Mouse (Mus musculus) E14TG2a.4 (cell line): ENCODE measurements at regions not wholly inside any gene's neighbourhood (a gene's known extent, or its start where the extent isn't known, plus 50 kb on each side); places are given as distances from the start of the nearest gene placed in this dataset.

Experiments
- CTCF ChIP-seq: conservative IDR thresholded peaks from 2 replicates; pipeline ENCODE4 v1.5.1; 2014; ENCODE audit warnings: low read length
- NANOG ChIP-seq: IDR thresholded peaks from 2 replicates; pipeline ENCODE4 v1.6.1; 2014; ENCODE audit warnings: borderline replicate concordance, low read length, mixed read lengths

DNA sequence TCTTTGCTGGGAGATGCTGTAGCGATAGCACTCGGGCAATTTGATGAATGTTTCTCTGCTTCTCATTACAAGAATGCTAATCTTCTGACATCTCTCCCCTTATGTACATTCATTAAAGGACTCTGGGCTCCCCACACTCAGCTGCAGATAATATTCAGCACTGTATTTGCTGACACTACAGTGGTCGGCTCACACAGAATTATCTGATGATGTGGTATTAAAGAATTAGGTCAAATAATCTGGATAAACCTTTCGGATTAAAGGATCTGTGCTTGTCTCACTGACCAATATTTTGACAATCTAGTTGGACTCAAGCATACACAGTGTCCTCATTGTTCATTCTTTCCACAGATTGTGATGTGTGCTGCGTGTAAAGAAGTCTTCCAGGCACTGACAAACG is 308.8 kb upstream of the Castor2 start:
- no peak for TF ChIP-seq CTCF
- TF ChIP-seq NANOG = no peak
